Mouse (Mus musculus): Measurements from ENCODE around the gene Gse1. TPM values are rescaled to one million over a fixed set of nuclear protein-coding genes. Genes with fewer than 3 reads are reported as not detected.

The Gse1 gene
- polyA plus RNA-seq, 1 experiment from 2014 or later: 11.3 TPM

GRCm38 (mm10) chr8:120300601-120301141 is 72.4 kb downstream of the Gse1 start:
- Histone ChIP-seq H3K27ac (ENCODE audit: low read depth, low read length) (no peak overlapping the region), H3K9ac (ENCODE audit: low read depth, low read length) (no peak overlapping the region), H3K36me3 (ENCODE audit: control insufficient read depth, insufficient read depth, low read length) (no peaks in the 10 kb centered on the region), H3K9me3 (ENCODE audit: control insufficient read depth, low read length) (no peaks in the 10 kb centered on the region), H3K27me3 (ENCODE audit: control insufficient read depth, insufficient read depth, low read length) (no peaks in the 10 kb centered on the region), H3K4me1 (ENCODE audit: control insufficient read depth, insufficient read depth, low read length) (peaks cover 52% of the 10 kb centered on the region), H3K4me2 (replicated peaks; ENCODE audit: low read depth, low read length) (no peak overlapping the region; the same call in 1 of the 2 replicates), H3K4me3 (ENCODE audit: low read length) (no peak overlapping the region)
- WGBS: 12% methylated on average over 13 of the region's 13 CpGs
- no peak; the same call in 1 of the 2 replicates for ATAC-seq (ENCODE audit: low FRiP score, low TSS enrichment)

GRCm38 (mm10) chr8:120302941-120303675 is 74.9 kb downstream of the Gse1 start:
- H3K9me3 ChIP-seq (ENCODE audit: control insufficient read depth, low read length): no peaks in the 10 kb centered on the region
- H3K27me3 ChIP-seq (ENCODE audit: control insufficient read depth, insufficient read depth, low read length): no peaks in the 10 kb centered on the region
- H3K4me2 ChIP-seq (replicated peaks; ENCODE audit: low read depth, low read length): no peak overlapping the region
- ATAC-seq (ENCODE audit: low FRiP score, low TSS enrichment): no peak
- H3K4me1 ChIP-seq (ENCODE audit: control insufficient read depth, insufficient read depth, low read length): peaks cover 46% of the 10 kb centered on the region; the same call in 1 of the 2 replicates
- no peak overlapping the region for H3K27ac ChIP-seq (ENCODE audit: low read depth, low read length)
- H3K9ac ChIP-seq (ENCODE audit: low read depth, low read length): no peak overlapping the region
- H3K36me3 ChIP-seq (ENCODE audit: control insufficient read depth, insufficient read depth, low read length): no peaks in the 10 kb centered on the region
- no peak overlapping the region for H3K4me3 ChIP-seq (ENCODE audit: low read length)
- WGBS: 68% methylated on average over 11 of the region's 11 CpGs

- H3K27ac ChIP-seq (ENCODE audit: low read depth, low read length): no peak overlapping the region
- H3K4me3 ChIP-seq (ENCODE audit: low read length): no peak overlapping the region
- ATAC-seq (ENCODE audit: low FRiP score, low TSS enrichment): no peak
- no peaks in the 10 kb centered on the region for H3K36me3 ChIP-seq (ENCODE audit: control insufficient read depth, insufficient read depth, low read length)
- H3K27me3 ChIP-seq (ENCODE audit: control insufficient read depth, insufficient read depth, low read length): no peaks in the 10 kb centered on the region
- WGBS: 52% methylated on average over 9 of the region's 9 CpGs
- peaks cover 42% of the 10 kb centered on the region; the same call in 1 of the 2 replicates for H3K4me1 ChIP-seq (ENCODE audit: control insufficient read depth, insufficient read depth, low read length)
- H3K4me2 ChIP-seq (replicated peaks; ENCODE audit: low read depth, low read length): no peak overlapping the region
- H3K9me3 ChIP-seq (ENCODE audit: control insufficient read depth, low read length): no peaks in the 10 kb centered on the region
- H3K9ac ChIP-seq (ENCODE audit: low read depth, low read length): peak overlapping the region; percentile 40; the same call in 1 of the 2 replicates
These were observed 75.8 kb downstream of the Gse1 start for GRCm38 (mm10) chr8:120304097-120304496.

- peaks cover 37% of the 10 kb centered on the region; the same call in 1 of the 2 replicates for H3K4me1 ChIP-seq (ENCODE audit: control insufficient read depth, insufficient read depth, low read length)
- 75% methylated on average over 10 of the region's 10 CpGs for WGBS
These were observed 77.6 kb downstream of the Gse1 start for GRCm38 (mm10) chr8:120305800-120306385.

GRCm38 (mm10) chr8:120307103-120307502 is 78.8 kb downstream of the Gse1 start:
- Histone ChIP-seq H3K4me3 (ENCODE audit: low read length) (no peak overlapping the region), H3K27ac (ENCODE audit: low read depth, low read length) (peak overlapping the region; percentile 11; the same call in 1 of the 2 replicates), H3K4me1 (ENCODE audit: control insufficient read depth, insufficient read depth, low read length) (peaks cover 36% of the 10 kb centered on the region; the same call in 1 of the 2 replicates), H3K9me3 (ENCODE audit: control insufficient read depth, low read length) (no peaks in the 10 kb centered on the region), H3K4me2 (replicated peaks; ENCODE audit: low read depth, low read length) (no peak overlapping the region), H3K36me3 (ENCODE audit: control insufficient read depth, insufficient read depth, low read length) (no peaks in the 10 kb centered on the region), H3K9ac (ENCODE audit: low read depth, low read length) (0 out of 2 replicates have a peak overlapping the region, but pooled peaks have one; percentile 31), H3K27me3 (ENCODE audit: control insufficient read depth, insufficient read depth, low read length) (no peaks in the 10 kb centered on the region)
- WGBS: 15% methylated on average over 16 of the region's 16 CpGs
- ATAC-seq (ENCODE audit: low FRiP score, low TSS enrichment): no peak

More at GRCm38 (mm10) chr8:120305800-120306385, 77.6 kb downstream of the Gse1 start:
- ATAC-seq (ENCODE audit: low FRiP score, low TSS enrichment): no peak
- H3K4me3 ChIP-seq (ENCODE audit: low read length): no peak overlapping the region
- H3K9me3 ChIP-seq (ENCODE audit: control insufficient read depth, low read length): no peaks in the 10 kb centered on the region
- H3K27me3 ChIP-seq (ENCODE audit: control insufficient read depth, insufficient read depth, low read length): no peaks in the 10 kb centered on the region
- H3K27ac ChIP-seq (ENCODE audit: low read depth, low read length): no peak overlapping the region
- H3K4me2 ChIP-seq (replicated peaks; ENCODE audit: low read depth, low read length): no peak overlapping the region
- H3K36me3 ChIP-seq (ENCODE audit: control insufficient read depth, insufficient read depth, low read length): no peaks in the 10 kb centered on the region
- H3K9ac ChIP-seq (ENCODE audit: low read depth, low read length): no peak overlapping the region

- Histone ChIP-seq H3K9me3 (ENCODE audit: control insufficient read depth, low read length) (no peaks in the 10 kb centered on the region), H3K4me2 (replicated peaks; ENCODE audit: low read depth, low read length) (no peak overlapping the region), H3K4me1 (ENCODE audit: control insufficient read depth, insufficient read depth, low read length) (peaks cover 36% of the 10 kb centered on the region; the same call in 1 of the 2 replicates), H3K27me3 (ENCODE audit: control insufficient read depth, insufficient read depth, low read length) (no peaks in the 10 kb centered on the region), H3K27ac (ENCODE audit: low read depth, low read length) (no peak overlapping the region), H3K36me3 (ENCODE audit: control insufficient read depth, insufficient read depth, low read length) (no peaks in the 10 kb centered on the region), H3K9ac (ENCODE audit: low read depth, low read length) (no peak overlapping the region), H3K4me3 (ENCODE audit: low read length) (no peak overlapping the region)
- WGBS: 60% methylated on average over 11 of the region's 11 CpGs
- ATAC-seq (ENCODE audit: low FRiP score, low TSS enrichment): no peak
These were observed 79.3 kb downstream of the Gse1 start for GRCm38 (mm10) chr8:120307528-120307927.

- H3K27me3 ChIP-seq (ENCODE audit: control insufficient read depth, insufficient read depth, low read length): no peaks in the 10 kb centered on the region
- H3K27ac ChIP-seq (ENCODE audit: low read depth, low read length): no peak overlapping the region
- H3K4me1 ChIP-seq (ENCODE audit: control insufficient read depth, insufficient read depth, low read length): peaks cover 36% of the 10 kb centered on the region; the same call in 1 of the 2 replicates
- H3K9ac ChIP-seq (ENCODE audit: low read depth, low read length): 0 out of 2 replicates have a peak overlapping the region, but pooled peaks have one; percentile 23
- H3K4me3 ChIP-seq (ENCODE audit: low read length): no peak overlapping the region
- 48% methylated on average over 8 of the region's 8 CpGs for WGBS
- H3K9me3 ChIP-seq (ENCODE audit: control insufficient read depth, low read length): no peaks in the 10 kb centered on the region
- H3K4me2 ChIP-seq (replicated peaks; ENCODE audit: low read depth, low read length): no peak overlapping the region
- ATAC-seq (ENCODE audit: low FRiP score, low TSS enrichment): no peak
- no peaks in the 10 kb centered on the region for H3K36me3 ChIP-seq (ENCODE audit: control insufficient read depth, insufficient read depth, low read length)
These were observed 79.9 kb downstream of the Gse1 start for GRCm38 (mm10) chr8:120308131-120308530.

GRCm38 (mm10) chr8:120308553-120308952 is 80.3 kb downstream of the Gse1 start:
- Histone ChIP-seq H3K4me3 (ENCODE audit: low read length) (no peak overlapping the region), H3K9me3 (ENCODE audit: control insufficient read depth, low read length) (no peaks in the 10 kb centered on the region), H3K4me2 (replicated peaks; ENCODE audit: low read depth, low read length) (no peak overlapping the region), H3K27ac (ENCODE audit: low read depth, low read length) (no peak overlapping the region), H3K4me1 (ENCODE audit: control insufficient read depth, insufficient read depth, low read length) (peaks cover 33% of the 10 kb centered on the region; the same call in 1 of the 2 replicates), H3K27me3 (ENCODE audit: control insufficient read depth, insufficient read depth, low read length) (no peaks in the 10 kb centered on the region), H3K9ac (ENCODE audit: low read depth, low read length) (0 out of 2 replicates have a peak overlapping the region, but pooled peaks have one; percentile 23), H3K36me3 (ENCODE audit: control insufficient read depth, insufficient read depth, low read length) (no peaks in the 10 kb centered on the region)
- WGBS: 50% methylated on average over 9 of the region's 9 CpGs
- no peak for ATAC-seq (ENCODE audit: low FRiP score, low TSS enrichment)

Measured in kidney, embryonic 14.5 days (tissue).